Mouse (Mus musculus): ENCODE data around the gene Gm9044.
"Not testable (repeated sequence)": the region's sequence is repeated elsewhere in the genome, so short reads cannot be mapped to it uniquely, and the experiment has no call there.

- TF ChIP-seq MAFK (IDR thresholded peaks at IDR 0.05; ENCODE audit: insufficient read depth, low read depth, low read length); ZC3H11A (IDR thresholded peaks at IDR 0.05; ENCODE audit: borderline replicate concordance, low read depth, low read length): not testable (repeated sequence)
Measured at GRCm38 (mm10) chr10:118337731-118338130, 5.5 kb upstream of the Gm9044 start, which contains the start of gene Gm9045.

All from ES-E14 (cell line).